Mouse (Mus musculus): ENCODE results near the gene Kcnmb4. TPM values are rescaled to one million over a fixed set of nuclear protein-coding genes. Genes with fewer than 3 reads are reported as not detected.

The Kcnmb4 gene
- polyA plus RNA-seq, 1 experiment from 2014 or later: 13.4 TPM

DNA sequence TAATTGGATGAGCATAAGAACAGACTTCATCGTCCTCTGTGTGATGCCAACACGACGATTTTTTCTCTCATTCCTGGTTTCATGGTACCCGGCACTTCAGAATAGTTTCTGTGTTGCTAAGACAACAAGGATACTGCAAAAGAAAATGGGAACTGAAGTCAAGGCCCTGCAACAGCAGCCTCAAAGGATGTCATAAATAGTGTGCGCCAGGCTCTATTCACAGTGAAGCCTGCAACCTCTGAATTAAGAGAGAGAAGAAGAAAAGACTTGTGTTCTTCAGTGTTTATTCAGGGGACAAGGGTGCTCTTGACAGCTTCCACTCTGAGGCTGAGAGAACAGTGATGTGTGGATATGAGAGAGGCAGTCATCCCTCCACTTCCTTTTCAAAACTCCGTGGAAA, 57.5 kb downstream of the Kcnmb4 start:
- Histone ChIP-seq H3K4me1 (peaks cover 8% of the 10 kb centered on the region), H3K27me3 (ENCODE audit: low read depth, poor library complexity, severe bottlenecking) (no peaks in the 10 kb centered on the region), H3K4me3 (no peak overlapping the region), H3K9me3 (replicated peaks) (no peaks in the 10 kb centered on the region), H3K27ac (no peak overlapping the region), H3K36me3 (no peaks in the 10 kb centered on the region; the same call in 1 of the 2 replicates)
- WGBS: 89% methylated on average over 6 of the region's 6 CpGs
- no peak for DNase-seq (ENCODE audit: low spot score)

DNA sequence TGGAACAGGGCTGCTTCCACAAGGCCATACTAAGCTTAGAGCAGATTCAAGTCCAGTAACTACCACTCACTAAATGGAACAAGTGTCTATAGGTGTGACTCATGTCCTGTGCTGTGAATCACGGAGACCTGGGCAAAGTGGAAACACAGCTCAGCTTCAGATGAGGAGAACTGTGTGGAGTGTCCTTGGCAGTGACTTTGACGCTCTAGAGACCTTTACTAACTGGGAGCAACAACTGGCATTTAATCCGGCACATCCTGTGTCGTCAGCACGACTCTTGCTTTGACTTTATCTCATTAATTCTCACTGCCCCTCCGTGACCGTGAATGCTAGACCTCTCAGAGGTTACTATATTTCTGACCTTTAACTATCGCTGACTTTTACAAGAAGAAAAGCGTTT, 62.9 kb downstream of the Kcnmb4 start:
- no peaks in the 10 kb centered on the region for H3K9me3 ChIP-seq (replicated peaks)
- no peak for DNase-seq (ENCODE audit: low spot score)

GRCm38 (mm10) chr10:116407684-116408359, 65.9 kb downstream of the Kcnmb4 start:
- Histone ChIP-seq H3K27ac (no peak overlapping the region), H3K4me3 (no peak overlapping the region), H3K36me3 (no peaks in the 10 kb centered on the region), H3K27me3 (ENCODE audit: low read depth, poor library complexity, severe bottlenecking) (no peaks in the 10 kb centered on the region), H3K9me3 (replicated peaks) (no peaks in the 10 kb centered on the region), H3K4me1 (peaks cover 22% of the 10 kb centered on the region)
- WGBS: 55% methylated on average over 19 of the region's 19 CpGs
- no peak for DNase-seq (ENCODE audit: low spot score)

More for the DNA sequence above, 62.9 kb downstream of the Kcnmb4 start:
- H3K27me3 ChIP-seq (ENCODE audit: low read depth, poor library complexity, severe bottlenecking): no peaks in the 10 kb centered on the region
- H3K4me1 ChIP-seq: peaks cover 22% of the 10 kb centered on the region
- no peak overlapping the region for H3K4me3 ChIP-seq
- WGBS: 41% methylated on average over 9 of the region's 9 CpGs
- H3K27ac ChIP-seq: no peak overlapping the region
- no peaks in the 10 kb centered on the region for H3K36me3 ChIP-seq

DNA sequence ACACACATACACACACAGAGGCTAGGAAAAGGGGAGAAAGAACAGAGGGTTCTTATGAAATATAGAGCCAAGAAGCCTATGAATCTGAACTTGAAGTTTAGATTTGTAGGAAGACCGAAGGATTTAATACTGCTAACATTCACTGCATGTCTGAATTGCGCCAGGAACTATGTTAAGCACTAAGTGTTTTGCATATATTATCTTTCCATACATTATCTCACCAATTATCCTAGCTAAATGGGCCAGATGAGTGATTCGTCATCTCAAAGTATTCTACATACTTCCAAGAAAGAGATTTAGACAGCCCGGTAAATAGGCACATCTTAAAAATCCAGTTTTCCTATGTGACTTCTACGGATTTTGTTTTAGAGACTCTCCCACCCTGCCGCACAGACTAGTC, 68.7 kb downstream of the Kcnmb4 start:
- Histone ChIP-seq H3K27me3 (ENCODE audit: low read depth, poor library complexity, severe bottlenecking) (no peaks in the 10 kb centered on the region), H3K4me1 (peaks cover 10% of the 10 kb centered on the region), H3K9me3 (replicated peaks) (no peaks in the 10 kb centered on the region), H3K4me3 (no peak overlapping the region), H3K36me3 (no peaks in the 10 kb centered on the region), H3K27ac (no peak overlapping the region)
- no peak for DNase-seq (ENCODE audit: low spot score)
- WGBS: 92% methylated on average over 6 of the region's 6 CpGs

DNA sequence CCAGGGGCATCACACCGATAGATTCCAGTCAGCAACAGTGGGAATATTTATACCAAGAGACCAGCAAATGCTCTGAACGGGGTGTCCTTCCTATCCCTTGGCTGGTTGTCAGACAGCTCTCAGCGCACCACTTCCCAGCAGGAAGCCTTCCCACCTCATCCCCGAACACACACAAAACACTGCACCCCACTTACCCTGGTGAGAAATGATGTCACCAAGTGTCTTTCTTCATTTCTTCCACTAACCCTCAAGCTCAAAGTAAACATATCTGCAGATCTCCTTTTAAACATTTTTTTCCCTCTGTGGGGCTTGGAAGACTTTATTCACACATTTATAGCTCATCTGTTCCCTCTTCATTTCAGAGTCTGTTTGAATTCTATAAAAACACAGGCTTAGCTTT, 70.0 kb downstream of the Kcnmb4 start:
- Histone ChIP-seq H3K4me1 (peaks cover 10% of the 10 kb centered on the region), H3K9me3 (replicated peaks) (no peaks in the 10 kb centered on the region), H3K36me3 (no peaks in the 10 kb centered on the region), H3K27ac (no peak overlapping the region), H3K27me3 (ENCODE audit: low read depth, poor library complexity, severe bottlenecking) (no peaks in the 10 kb centered on the region), H3K4me3 (no peak overlapping the region)
- no peak for DNase-seq (ENCODE audit: low spot score)
- 77% methylated on average over 4 of the region's 4 CpGs for WGBS

- peaks cover 13% of the 10 kb centered on the region for H3K4me1 ChIP-seq
- H3K27ac ChIP-seq: no peak overlapping the region
- DNase-seq (ENCODE audit: low spot score): no peak
- no peak overlapping the region for H3K4me3 ChIP-seq
- no peaks in the 10 kb centered on the region for H3K9me3 ChIP-seq (replicated peaks)
- H3K27me3 ChIP-seq (ENCODE audit: low read depth, poor library complexity, severe bottlenecking): no peaks in the 10 kb centered on the region
- no peaks in the 10 kb centered on the region for H3K36me3 ChIP-seq
- WGBS: 84% methylated on average over 6 of the region's 6 CpGs
Measured at GRCm38 (mm10) chr10:116402742-116403425, 70.8 kb downstream of the Kcnmb4 start.

- no peaks in the 10 kb centered on the region for H3K9me3 ChIP-seq (replicated peaks)
- no peaks in the 10 kb centered on the region for H3K36me3 ChIP-seq
- H3K27ac ChIP-seq: 0 out of 2 replicates have a peak overlapping the region, but pooled peaks have one; percentile 70
- H3K4me3 ChIP-seq: peak overlapping the region; percentile 37
- DNase-seq (ENCODE audit: low spot score): no peak
- H3K27me3 ChIP-seq (ENCODE audit: low read depth, poor library complexity, severe bottlenecking): no peaks in the 10 kb centered on the region
- WGBS: 52% methylated on average over 12 of the region's 12 CpGs
- H3K4me1 ChIP-seq: peaks cover 16% of the 10 kb centered on the region
Measured at GRCm38 (mm10) chr10:116397973-116398372, 75.7 kb downstream of the Kcnmb4 start.

DNA sequence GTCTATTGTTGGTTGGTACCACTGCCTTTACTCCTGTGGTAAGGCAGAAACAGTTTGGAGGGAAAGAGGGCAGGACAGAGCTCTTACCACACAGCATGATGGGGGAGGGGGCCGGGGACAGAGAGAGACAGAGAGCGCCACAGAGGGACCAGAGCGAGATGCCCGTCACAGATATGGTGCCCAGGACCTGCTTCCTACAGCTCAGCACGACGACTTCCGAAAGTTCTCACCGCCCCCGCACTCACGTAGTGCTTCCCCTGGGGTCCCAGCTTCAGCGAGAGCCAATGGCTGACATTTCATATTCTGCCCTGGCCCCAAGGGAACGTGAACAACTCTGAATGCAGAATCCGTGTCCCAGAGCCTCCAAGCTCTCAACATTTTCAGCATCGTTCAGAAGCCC, 76.1 kb downstream of the Kcnmb4 start:
- Histone ChIP-seq H3K4me1 (peaks cover 16% of the 10 kb centered on the region), H3K4me3 (peak overlapping the region; percentile 37), H3K9me3 (replicated peaks) (no peaks in the 10 kb centered on the region), H3K27ac (peak overlapping the region; percentile 70; the same call in 1 of the 2 replicates), H3K27me3 (ENCODE audit: low read depth, poor library complexity, severe bottlenecking) (no peaks in the 10 kb centered on the region), H3K36me3 (no peaks in the 10 kb centered on the region)
- WGBS: 38% methylated on average over 14 of the region's 14 CpGs
- DNase-seq (ENCODE audit: low spot score): peak; percentile 42

DNA sequence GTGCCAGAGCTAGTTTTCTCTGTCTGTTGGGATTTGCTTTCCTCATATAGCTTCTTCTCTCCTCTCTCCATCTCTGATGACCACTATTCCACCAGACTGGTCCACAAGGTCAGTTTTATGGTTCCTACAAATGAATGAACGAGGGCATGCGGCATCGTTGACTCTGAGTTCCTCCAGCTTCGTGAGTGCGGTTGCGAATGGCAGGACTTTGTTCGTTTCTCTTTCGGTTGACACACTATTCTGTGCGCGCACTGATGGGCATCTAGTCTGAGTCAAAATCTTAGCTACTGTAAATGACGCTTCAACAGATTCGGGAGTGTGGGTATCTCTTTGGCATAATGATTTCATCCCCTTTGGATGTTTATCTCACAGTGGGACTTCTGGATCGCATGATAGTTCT, 76.7 kb downstream of the Kcnmb4 start:
- no peak for DNase-seq (ENCODE audit: low spot score)
- H3K4me1 ChIP-seq: peaks cover 16% of the 10 kb centered on the region
- no peak overlapping the region for H3K27ac ChIP-seq
- no peak overlapping the region for H3K4me3 ChIP-seq
- no peaks in the 10 kb centered on the region for H3K9me3 ChIP-seq (replicated peaks)
- WGBS: 88% methylated on average over 13 of the region's 13 CpGs
- H3K36me3 ChIP-seq: no peaks in the 10 kb centered on the region
- no peaks in the 10 kb centered on the region for H3K27me3 ChIP-seq (ENCODE audit: low read depth, poor library complexity, severe bottlenecking)

- DNase-seq (ENCODE audit: low spot score): no peak
- no peak overlapping the region for H3K27ac ChIP-seq
- H3K9me3 ChIP-seq (replicated peaks): no peaks in the 10 kb centered on the region
- 88% methylated on average over 5 of the region's 5 CpGs for WGBS
- H3K27me3 ChIP-seq (ENCODE audit: low read depth, poor library complexity, severe bottlenecking): no peaks in the 10 kb centered on the region
- H3K36me3 ChIP-seq: no peaks in the 10 kb centered on the region
- peaks cover 16% of the 10 kb centered on the region for H3K4me1 ChIP-seq
- no peak overlapping the region for H3K4me3 ChIP-seq
Measured at GRCm38 (mm10) chr10:116396279-116396678, 77.4 kb downstream of the Kcnmb4 start.

- 52% methylated on average over 3 of the region's 4 CpGs for WGBS
- no peaks in the 10 kb centered on the region for H3K27me3 ChIP-seq (ENCODE audit: low read depth, poor library complexity, severe bottlenecking)
- H3K27ac ChIP-seq: no peak overlapping the region
- peaks cover 16% of the 10 kb centered on the region for H3K4me1 ChIP-seq
- H3K9me3 ChIP-seq (replicated peaks): no peaks in the 10 kb centered on the region
- no peaks in the 10 kb centered on the region for H3K36me3 ChIP-seq
- no peak overlapping the region for H3K4me3 ChIP-seq
- DNase-seq (ENCODE audit: low spot score): no peak
Measured at GRCm38 (mm10) chr10:116394585-116394984, 79.1 kb downstream of the Kcnmb4 start.

DNA sequence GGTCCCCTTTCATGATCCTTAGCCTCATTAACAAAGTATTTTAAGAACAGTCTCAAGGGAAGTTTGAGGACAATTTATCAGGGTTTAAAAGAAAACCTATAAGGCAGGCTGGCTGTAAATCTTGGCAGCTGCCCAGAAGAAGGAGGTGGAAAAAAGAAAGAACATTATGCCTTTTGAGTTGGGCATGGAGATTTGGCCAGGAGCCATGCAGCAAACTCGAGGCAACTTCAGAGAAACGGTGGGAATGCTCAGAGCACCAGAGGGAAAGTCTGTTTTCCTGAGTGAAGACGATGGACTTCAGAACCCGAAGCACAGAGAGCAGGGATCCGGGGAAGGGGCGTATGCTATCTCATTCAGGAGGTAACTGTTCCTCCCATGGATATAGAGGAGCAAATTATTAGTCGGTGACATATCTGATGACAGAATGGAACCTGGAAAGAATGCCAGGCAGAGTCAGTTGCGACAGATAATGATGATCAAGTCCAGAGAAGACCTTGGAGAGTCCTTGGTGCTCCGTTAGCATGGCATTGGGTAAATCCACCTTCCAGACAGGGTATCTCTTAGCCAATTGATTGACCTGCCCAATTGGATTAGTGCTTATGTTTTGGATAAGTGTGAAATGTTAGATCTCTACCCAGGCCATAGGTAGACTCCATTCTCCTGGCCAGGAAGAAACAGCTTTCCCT, 79.7 kb downstream of the Kcnmb4 start:
- no peaks in the 10 kb centered on the region for H3K27me3 ChIP-seq (ENCODE audit: low read depth, poor library complexity, severe bottlenecking)
- peaks cover 16% of the 10 kb centered on the region for H3K4me1 ChIP-seq
- WGBS: 86% methylated on average over 9 of the region's 9 CpGs
- no peak overlapping the region for H3K27ac ChIP-seq
- DNase-seq (ENCODE audit: low spot score): no peak
- no peak overlapping the region for H3K4me3 ChIP-seq
- no peaks in the 10 kb centered on the region for H3K36me3 ChIP-seq
- H3K9me3 ChIP-seq (replicated peaks): no peaks in the 10 kb centered on the region

DNA sequence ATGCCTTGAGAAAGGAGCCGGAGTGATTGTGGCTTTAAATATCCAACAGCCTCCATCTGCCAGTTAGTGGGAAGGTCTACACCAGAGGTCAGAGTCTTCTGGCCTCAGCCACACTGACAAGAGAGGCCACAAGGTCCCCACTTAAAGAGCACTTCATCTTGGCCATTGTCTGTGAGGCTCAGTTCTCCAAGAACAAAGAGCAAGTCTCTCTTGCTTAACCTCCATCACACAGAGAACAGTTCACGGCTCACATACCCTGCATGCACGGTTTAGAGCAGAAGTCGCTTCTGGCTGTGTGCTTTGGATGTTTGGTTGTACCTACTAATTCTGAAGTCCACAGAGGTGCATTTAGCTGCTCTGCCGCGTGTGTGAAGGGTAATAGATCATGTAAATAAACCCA, 84.8 kb downstream of the Kcnmb4 start:
- peaks cover 20% of the 10 kb centered on the region for H3K4me1 ChIP-seq
- no peak for DNase-seq (ENCODE audit: low spot score)

More for the DNA sequence above, 84.8 kb downstream of the Kcnmb4 start:
- no peak overlapping the region for H3K4me3 ChIP-seq
- H3K27me3 ChIP-seq (ENCODE audit: low read depth, poor library complexity, severe bottlenecking): no peaks in the 10 kb centered on the region
- no peaks in the 10 kb centered on the region for H3K9me3 ChIP-seq (replicated peaks)
- WGBS: 85% methylated on average over 6 of the region's 6 CpGs
- no peak overlapping the region for H3K27ac ChIP-seq
- H3K36me3 ChIP-seq: no peaks in the 10 kb centered on the region
